Mouse (Mus musculus) kidney, embryonic 16.5 days (tissue): ENCODE results near the gene Ccn1. TPM values are rescaled to one million over a fixed set of nuclear protein-coding genes. Genes with fewer than 3 reads are reported as not detected.

ENCODE experiments used
- ATAC-seq: fragments of 200-750 bp; cut with Nextera tagmentation; 2 replicates; pipeline ENCODE4 v1.8.0; 2017; ENCODE audit warnings: moderate TSS enrichment; ENCODE audit not compliant: low FRiP score, low TSS enrichment
- H3K27ac ChIP-seq: fragments of 300-500 bp; sonication (generic); 2 replicates; pipeline ENCODE4 v1.5.1; 2014; ENCODE audit warnings: low read length
- H3K27me3 ChIP-seq: fragments of 300-500 bp; sonication (generic); 2 replicates; pipeline ENCODE4 v1.6.1; 2014; ENCODE audit warnings: low read length, control low read depth, mixed read lengths; ENCODE audit not compliant: insufficient read depth
- H3K36me3 ChIP-seq: fragments of 300-500 bp; sonication (generic); 2 replicates; pipeline ENCODE4 v1.6.1; 2014; ENCODE audit warnings: low read length, control low read depth, mixed read lengths; ENCODE audit not compliant: insufficient read depth
- H3K4me1 ChIP-seq: fragments of 300-500 bp; sonication (generic); 2 replicates; pipeline ENCODE4 v1.6.1; 2014; ENCODE audit warnings: low read length, control low read depth, mixed read lengths; ENCODE audit not compliant: insufficient read depth
- H3K4me2 ChIP-seq: fragments of 300-500 bp; sonication (generic); replicated peaks from 2 replicates; pipeline ENCODE4 v1.6.1; 2014; ENCODE audit warnings: low read depth, low read length
- H3K4me3 ChIP-seq: fragments of 300-500 bp; sonication (generic); 2 replicates; pipeline ENCODE4 v1.5.1; 2014; ENCODE audit warnings: mild to moderate bottlenecking, low read length
- H3K9ac ChIP-seq: fragments of 300-500 bp; sonication (generic); replicated peaks from 2 replicates; pipeline ENCODE4 v1.6.1; 2014; ENCODE audit warnings: low read length
- H3K9me3 ChIP-seq: fragments of 300-500 bp; sonication (generic); 2 replicates; pipeline ENCODE4 v1.6.1; 2016; ENCODE audit warnings: low read length, control low read depth
- WGBS: fragments of 180-500 bp; shearing (Covaris S2); extraction: QIAGEN DNeasy Blood & Tissue Kit; methylation state at CpG from one replicate; pipeline ENCODE4 v1.1.7; 2014; 5-methylcytosine and 5-hydroxymethylcytosine counted together
- polyA plus RNA-seq: library from polyadenylated mRNA; unstranded; fragments of >200 nt; fragmentation: Nextera tagmentation; extraction: Ambion mirVana; gene quantifications from 2 replicates; pipeline ENCODE4 v1.2.1, GENCODE M21; 2015

Ccn1 gene
- polyA plus RNA-seq, 1 experiment from 2014 or later, result 81.5 TPM

DNA sequence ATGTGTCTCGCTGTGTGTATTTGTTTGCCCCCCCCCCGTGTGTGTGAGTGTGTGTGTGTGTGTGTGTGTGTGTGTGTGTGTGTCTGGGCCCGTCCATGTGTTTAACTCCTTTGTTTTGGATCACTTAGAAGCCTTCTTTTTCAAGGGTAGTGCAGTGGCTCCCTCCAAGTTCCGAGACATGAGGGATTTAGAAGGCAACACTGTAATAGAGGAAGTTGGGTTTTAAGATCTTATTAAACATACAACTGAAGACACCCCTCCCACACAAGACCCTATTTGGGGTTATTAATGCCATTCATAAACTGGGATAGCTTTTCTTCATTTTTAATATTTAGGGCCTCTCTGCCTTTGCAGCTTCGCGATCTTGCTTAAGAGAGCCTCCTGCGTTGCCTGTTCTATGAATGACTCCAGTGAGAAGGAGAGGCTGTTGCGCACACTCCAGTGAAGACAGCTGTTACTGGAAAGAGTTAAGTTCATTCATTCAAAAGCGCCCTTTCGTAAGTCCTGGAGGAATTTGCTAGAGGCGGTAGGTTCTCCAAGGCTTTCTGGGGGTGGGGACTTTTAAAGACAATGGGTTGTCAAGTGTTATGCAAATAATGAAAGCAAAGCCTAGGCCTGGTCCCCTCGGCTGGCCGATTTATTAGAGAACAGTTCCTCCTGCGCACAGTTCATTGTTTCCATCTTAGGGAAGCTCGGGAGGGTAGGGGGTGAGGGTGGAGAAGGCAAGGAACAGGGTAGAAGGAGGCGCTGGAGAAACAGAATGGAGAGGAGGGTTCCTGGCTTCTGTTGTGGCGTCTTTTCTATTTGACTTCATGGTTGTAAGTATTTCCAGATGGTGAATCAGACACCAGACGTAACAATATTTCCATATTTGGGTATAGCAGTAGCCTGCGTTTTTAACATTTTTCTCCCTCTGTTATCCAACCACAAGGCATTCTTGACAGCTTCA is 1.5 kb upstream of the Ccn1 start:
- 17% methylated on average over 19 of the region's 19 CpGs for WGBS
- no peaks in the 10 kb centered on the region for H3K27me3 ChIP-seq
- peak overlapping the region; percentile 90 for H3K4me2 ChIP-seq
- no peaks in the 10 kb centered on the region for H3K9me3 ChIP-seq
- H3K4me1 ChIP-seq, result peaks cover 48% of the 10 kb centered on the region
- peak overlapping the region; percentile 90 for H3K9ac ChIP-seq
- H3K36me3 ChIP-seq, result peaks cover 10% of the 10 kb centered on the region; the same call in 1 of the 2 replicates
- peak overlapping the region; percentile 81 for H3K4me3 ChIP-seq
- peak overlapping the region; percentile 89 for H3K27ac ChIP-seq
- no peak for ATAC-seq

DNA sequence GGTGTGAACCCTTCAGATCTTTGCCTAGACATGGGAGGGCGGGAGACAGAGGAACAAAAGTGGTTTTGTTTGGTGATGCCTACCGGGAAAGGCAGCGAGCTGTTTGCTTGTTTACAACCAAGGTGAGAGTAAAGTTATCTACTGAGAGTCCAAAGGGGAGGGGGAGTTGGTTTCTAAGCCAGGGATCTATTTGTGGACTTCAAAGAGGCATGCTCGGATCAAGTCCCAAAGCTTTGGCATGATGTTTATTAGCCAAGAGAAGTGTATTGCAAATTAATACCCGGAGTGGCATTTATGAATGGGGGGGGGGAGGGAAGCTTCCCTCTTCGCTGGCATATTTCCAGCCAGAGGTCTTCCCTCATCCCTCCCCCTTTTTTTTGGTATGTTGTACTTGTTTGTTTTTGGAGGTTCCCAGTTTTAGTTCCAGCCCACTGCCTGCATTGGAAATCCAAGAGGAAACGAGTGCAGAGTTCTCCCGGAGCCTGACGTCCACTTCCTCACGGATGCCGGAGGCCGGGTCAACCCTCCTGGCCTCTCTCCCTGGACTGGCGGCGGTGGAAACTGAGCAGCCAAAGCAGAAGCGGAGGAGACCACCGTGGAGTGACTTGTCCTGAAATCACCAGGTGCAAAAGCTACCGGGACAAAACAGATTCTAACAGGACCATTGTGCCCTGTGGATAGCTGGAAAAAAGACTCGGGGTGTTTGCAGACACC is 674 bp upstream of the Ccn1 start:
- H3K4me3 ChIP-seq, result peak overlapping the region; percentile 81
- ATAC-seq, result peak; percentile 36; the same call in 1 of the 2 replicates
- H3K9ac ChIP-seq, result peak overlapping the region; percentile 90
- peaks cover 48% of the 10 kb centered on the region for H3K4me1 ChIP-seq
- no peaks in the 10 kb centered on the region for H3K9me3 ChIP-seq
- 1% methylated on average over 18 of the region's 18 CpGs for WGBS
- H3K27me3 ChIP-seq, result no peaks in the 10 kb centered on the region
- peaks cover 10% of the 10 kb centered on the region; the same call in 1 of the 2 replicates for H3K36me3 ChIP-seq
- peak overlapping the region; percentile 89 for H3K27ac ChIP-seq
- H3K4me2 ChIP-seq, result peak overlapping the region; percentile 90

DNA sequence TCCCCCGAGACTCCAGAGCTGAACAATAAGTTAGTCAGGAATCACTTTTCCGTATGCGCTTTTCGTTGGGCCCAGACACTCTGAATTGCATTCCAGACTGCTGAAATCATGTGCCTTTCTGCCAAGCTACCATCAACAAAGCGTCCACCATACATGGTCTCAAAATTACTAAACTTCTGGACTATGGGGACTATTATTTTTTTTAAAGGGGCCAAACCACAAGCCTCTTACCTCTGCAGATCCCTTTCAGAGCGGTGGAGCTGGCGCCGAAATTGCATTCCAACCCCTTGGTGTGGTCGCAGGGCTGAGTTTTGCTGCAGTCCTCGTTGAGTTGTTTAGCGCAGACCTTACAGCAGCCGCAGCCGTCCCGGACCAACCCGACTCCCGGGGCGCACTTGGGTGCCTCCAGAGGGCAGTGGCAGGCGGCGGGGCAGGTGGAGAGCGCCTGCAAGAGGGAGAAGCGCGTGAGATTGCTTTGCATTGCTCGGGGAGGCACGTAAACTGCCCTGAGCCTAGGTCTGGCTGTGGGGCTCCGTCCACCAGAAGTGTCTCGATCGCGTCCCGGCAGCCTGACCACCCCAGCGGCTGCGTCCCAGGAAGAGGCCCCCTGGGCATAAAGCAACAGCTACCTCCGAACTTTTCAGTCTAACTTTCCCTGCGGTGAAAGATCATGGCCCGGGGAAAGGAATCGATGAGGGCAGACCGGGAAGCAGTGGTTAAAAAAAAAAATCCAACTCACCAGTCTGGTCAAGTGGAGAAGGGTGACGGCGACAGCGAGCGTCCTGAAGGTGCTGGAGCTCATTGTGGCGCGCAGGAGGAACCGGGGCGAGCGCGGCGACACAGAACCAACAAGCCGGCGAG is 560 bp downstream of the Ccn1 start:
- Histone ChIP-seq H3K4me2 (peak overlapping the region; percentile 90), H3K9me3 (no peaks in the 10 kb centered on the region), H3K4me3 (peak overlapping the region; percentile 81), H3K36me3 (peaks cover 10% of the 10 kb centered on the region; the same call in 1 of the 2 replicates), H3K9ac (peak overlapping the region; percentile 90), H3K27ac (peak overlapping the region; percentile 89), H3K4me1 (peaks cover 48% of the 10 kb centered on the region), H3K27me3 (no peaks in the 10 kb centered on the region)
- peak; percentile 14; the same call in 1 of the 2 replicates for ATAC-seq
- under 1% methylated on average over 49 of the region's 49 CpGs for WGBS

DNA sequence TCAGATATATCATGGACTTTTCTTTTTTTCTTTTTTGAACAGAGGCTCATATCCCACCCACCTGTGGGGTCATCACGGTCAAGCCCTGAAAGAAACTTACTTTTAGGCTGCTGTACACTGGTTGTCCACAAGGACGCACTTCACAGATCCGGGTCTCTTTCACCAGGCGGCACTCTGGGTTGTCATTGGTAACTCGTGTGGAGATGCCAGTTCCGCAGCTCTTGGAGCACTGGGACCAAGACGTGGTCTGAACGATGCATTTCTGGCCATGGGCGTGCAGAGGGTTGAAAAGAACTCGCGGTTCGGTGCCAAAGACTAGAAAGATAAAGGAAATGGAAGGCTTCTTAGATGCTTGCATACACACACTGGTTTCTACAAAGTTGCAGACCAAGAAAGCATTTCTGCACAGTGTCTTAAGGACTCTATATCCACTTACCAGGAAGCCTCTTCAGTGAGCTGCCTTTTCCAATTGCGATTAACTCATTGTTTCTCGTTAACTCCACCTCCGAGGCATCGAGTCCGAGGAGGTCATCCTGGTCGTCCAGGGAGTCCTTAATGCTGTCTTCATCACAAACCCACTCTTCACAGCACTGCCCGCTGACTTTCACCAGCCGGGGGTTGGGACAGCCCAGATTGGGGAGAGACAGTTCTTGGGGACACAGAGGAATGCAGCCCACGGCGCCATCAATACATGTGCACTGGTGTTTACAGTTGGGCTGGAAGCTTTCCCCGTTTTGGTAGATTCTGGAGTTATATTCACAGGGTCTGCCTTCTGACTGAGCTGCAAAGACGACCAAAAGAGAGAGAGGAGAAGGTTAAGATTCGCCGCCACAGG is 1.5 kb downstream of the Ccn1 start:
- H3K4me2 ChIP-seq, result peak overlapping the region; percentile 90
- no peak for ATAC-seq
- H3K4me1 ChIP-seq, result peaks cover 45% of the 10 kb centered on the region
- H3K36me3 ChIP-seq, result peaks cover 10% of the 10 kb centered on the region; the same call in 1 of the 2 replicates
- H3K9ac ChIP-seq, result peak overlapping the region; percentile 90
- H3K27ac ChIP-seq, result peak overlapping the region; percentile 89; the same call in 1 of the 2 replicates
- H3K9me3 ChIP-seq, result no peaks in the 10 kb centered on the region
- 23% methylated on average over 26 of the region's 26 CpGs for WGBS
- no peaks in the 10 kb centered on the region for H3K27me3 ChIP-seq
- peak overlapping the region; percentile 81 for H3K4me3 ChIP-seq

DNA sequence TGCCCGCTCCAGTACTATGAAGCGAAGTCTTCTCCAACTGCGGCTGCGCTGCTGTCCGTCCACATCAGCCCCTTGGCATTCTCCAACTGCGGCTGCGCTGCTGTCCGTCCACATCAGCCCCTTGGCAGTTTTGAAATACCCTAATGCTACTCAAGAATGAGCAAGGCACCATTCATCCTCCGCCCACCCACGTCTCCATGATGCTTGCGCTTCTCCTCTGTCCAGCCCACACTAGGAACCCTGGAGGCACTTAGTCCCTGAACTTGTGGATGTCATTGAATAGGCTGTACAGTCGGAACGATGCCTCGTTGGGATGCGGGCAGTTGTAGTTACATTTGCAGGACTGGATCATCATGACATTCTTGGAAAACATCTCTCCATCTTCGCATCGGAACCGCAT is 2.4 kb downstream of the Ccn1 start:
- WGBS, result 95% methylated on average over 18 of the region's 18 CpGs
- Histone ChIP-seq H3K27me3 (no peaks in the 10 kb centered on the region), H3K9ac (no peak overlapping the region), H3K9me3 (no peaks in the 10 kb centered on the region), H3K36me3 (peaks cover 10% of the 10 kb centered on the region; the same call in 1 of the 2 replicates), H3K4me3 (peak overlapping the region; percentile 14; the same call in 1 of the 2 replicates), H3K27ac (no peak overlapping the region), H3K4me1 (peaks cover 46% of the 10 kb centered on the region), H3K4me2 (peak overlapping the region; percentile 90)
- no peak for ATAC-seq

DNA sequence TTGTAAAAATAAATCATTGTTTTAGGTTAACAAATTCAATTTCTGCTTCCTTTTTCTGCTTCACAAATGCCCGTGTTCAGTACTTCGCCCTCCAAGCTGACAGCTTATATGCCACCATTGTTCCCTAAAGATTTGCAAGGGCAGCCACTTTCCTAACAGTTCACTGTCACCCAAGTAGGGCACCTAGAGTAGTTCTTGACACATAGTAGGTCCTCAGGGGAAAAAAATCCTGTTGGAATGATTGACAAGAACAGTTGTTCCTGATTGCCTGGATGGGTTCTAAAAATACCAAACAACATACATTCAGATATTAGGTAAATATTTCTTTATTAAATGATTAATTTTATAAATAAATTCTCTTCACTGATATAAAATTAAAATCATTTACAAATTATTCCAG is 3.1 kb downstream of the Ccn1 start:
- ATAC-seq, result no peak
- Histone ChIP-seq H3K27ac (no peak overlapping the region), H3K4me1 (peaks cover 46% of the 10 kb centered on the region), H3K27me3 (no peaks in the 10 kb centered on the region), H3K9me3 (no peaks in the 10 kb centered on the region), H3K36me3 (peaks cover 10% of the 10 kb centered on the region; the same call in 1 of the 2 replicates), H3K4me3 (no peak overlapping the region), H3K9ac (no peak overlapping the region), H3K4me2 (no peak overlapping the region)
- WGBS, result 80% methylated on average over 2 of the region's 2 CpGs

DNA sequence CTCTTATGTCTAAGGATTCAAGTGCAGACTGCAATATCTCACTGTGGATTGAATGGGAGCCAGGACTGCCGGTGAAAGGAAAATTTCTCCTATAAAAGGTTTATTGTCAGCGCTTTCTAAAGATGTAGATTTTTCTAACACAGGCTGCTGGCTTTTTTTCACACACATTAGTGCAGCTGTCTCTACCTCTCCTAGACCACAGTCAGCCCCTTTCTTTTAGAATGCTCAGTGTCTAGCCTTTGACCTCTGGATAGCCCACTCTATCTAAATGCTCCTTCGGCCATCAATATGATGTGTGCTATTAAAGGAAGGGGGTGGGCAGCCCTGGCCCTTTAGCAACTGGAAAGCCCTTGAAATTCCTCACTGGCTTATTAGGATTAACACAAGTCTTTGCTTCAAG is 3.8 kb downstream of the Ccn1 start:
- Histone ChIP-seq H3K27me3 (no peaks in the 10 kb centered on the region), H3K4me2 (no peak overlapping the region), H3K4me1 (peaks cover 40% of the 10 kb centered on the region), H3K9me3 (no peaks in the 10 kb centered on the region), H3K4me3 (no peak overlapping the region), H3K27ac (no peak overlapping the region), H3K9ac (no peak overlapping the region), H3K36me3 (peaks cover 10% of the 10 kb centered on the region; the same call in 1 of the 2 replicates)
- 54% methylated on average over 3 of the region's 3 CpGs for WGBS
- ATAC-seq, result no peak

DNA sequence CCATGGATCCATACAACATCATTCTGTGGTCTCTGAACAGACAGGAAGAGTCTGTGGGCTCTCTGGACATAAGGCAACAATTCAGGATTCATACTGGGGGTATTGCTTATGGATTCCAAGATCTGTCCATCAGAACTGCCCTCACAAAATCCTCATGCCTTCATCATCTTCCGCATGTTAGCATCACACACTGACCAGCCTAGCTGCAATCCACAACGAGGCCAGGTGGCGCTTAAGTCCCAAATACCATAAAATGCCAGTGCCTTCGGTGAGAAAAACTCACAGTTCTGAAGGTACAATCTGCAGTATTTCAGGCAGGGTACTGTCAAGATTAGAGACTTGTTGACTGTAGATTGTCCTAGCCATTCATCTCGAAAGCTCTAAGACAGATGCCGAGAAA is 4.3 kb downstream of the Ccn1 start:
- Histone ChIP-seq H3K4me3 (no peak overlapping the region), H3K36me3 (peaks cover 10% of the 10 kb centered on the region; the same call in 1 of the 2 replicates), H3K9me3 (no peaks in the 10 kb centered on the region), H3K9ac (no peak overlapping the region), H3K27ac (no peak overlapping the region), H3K4me1 (peaks cover 34% of the 10 kb centered on the region), H3K27me3 (no peaks in the 10 kb centered on the region), H3K4me2 (no peak overlapping the region)
- ATAC-seq, result no peak
- 74% methylated on average over 6 of the region's 6 CpGs for WGBS
